Mouse (Mus musculus): ENCODE measurements at regions not wholly inside any gene's neighbourhood (a gene's known extent, or its start where the extent isn't known, plus 50 kb on each side); places are given as distances from the start of the nearest gene placed in this dataset.

- no peak overlapping the region for H3K4me2 ChIP-seq (ENCODE audit: low read depth)
- H3K27me3 ChIP-seq (ENCODE audit: control insufficient read depth, insufficient read depth, low read length) = no peaks in the 10 kb centered on the region
- no peaks in the 10 kb centered on the region for H3K36me3 ChIP-seq (ENCODE audit: control insufficient read depth, insufficient read depth, low read length)
- no peaks in the 10 kb centered on the region for H3K4me1 ChIP-seq (ENCODE audit: control insufficient read depth, insufficient read depth, low read length)
- DNase-seq (ENCODE audit: low spot score) (no peak), ATAC-seq (ENCODE audit: insufficient read depth, low FRiP score, low TSS enrichment) (no peak)
- no peak overlapping the region for H3K4me3 ChIP-seq (ENCODE audit: low read depth, low read length)
- H3K9ac ChIP-seq (ENCODE audit: low read length) = no peak overlapping the region
- H3K27ac ChIP-seq (ENCODE audit: low read depth, low read length) = no peak overlapping the region
- H3K9me3 ChIP-seq (ENCODE audit: control insufficient read depth, low read length) = no peaks in the 10 kb centered on the region
- 88% methylated on average over 3 of the region's 3 CpGs for WGBS
These were observed 55.6 kb upstream of the Fam180a start for GRCm38 (mm10) chr6:35381536-35381935.

GRCm38 (mm10) chr6:35380721-35381466 lies 55.0 kb upstream of the Fam180a start:
- ATAC-seq (ENCODE audit: insufficient read depth, low FRiP score, low TSS enrichment) = peak; percentile 39; the same call in 1 of the 2 replicates
- Histone ChIP-seq H3K4me3 (ENCODE audit: low read depth, low read length) (no peak overlapping the region), H3K27ac (ENCODE audit: low read depth, low read length) (no peak overlapping the region), H3K27me3 (ENCODE audit: control insufficient read depth, insufficient read depth, low read length) (no peaks in the 10 kb centered on the region), H3K9ac (ENCODE audit: low read length) (no peak overlapping the region), H3K36me3 (ENCODE audit: control insufficient read depth, insufficient read depth, low read length) (no peaks in the 10 kb centered on the region), H3K4me2 (ENCODE audit: low read depth) (peak overlapping the region; percentile 30), H3K9me3 (ENCODE audit: control insufficient read depth, low read length) (no peaks in the 10 kb centered on the region), H3K4me1 (ENCODE audit: control insufficient read depth, insufficient read depth, low read length) (no peaks in the 10 kb centered on the region)
- DNase-seq (ENCODE audit: low spot score) = peak; percentile 65
- WGBS = 20% methylated on average over 11 of the region's 11 CpGs

- Histone ChIP-seq H3K9ac (ENCODE audit: low read length) (no peak overlapping the region), H3K9me3 (ENCODE audit: control insufficient read depth, low read length) (no peaks in the 10 kb centered on the region), H3K36me3 (ENCODE audit: control insufficient read depth, insufficient read depth, low read length) (no peaks in the 10 kb centered on the region), H3K4me2 (ENCODE audit: low read depth) (0 out of 2 replicates have a peak overlapping the region, but pooled peaks have one; percentile 14), H3K4me3 (ENCODE audit: low read depth, low read length) (no peak overlapping the region), H3K27me3 (ENCODE audit: control insufficient read depth, insufficient read depth, low read length) (no peaks in the 10 kb centered on the region), H3K4me1 (ENCODE audit: control insufficient read depth, insufficient read depth, low read length) (no peaks in the 10 kb centered on the region), H3K27ac (ENCODE audit: low read depth, low read length) (no peak overlapping the region)
- DNase-seq (ENCODE audit: low spot score) = peak; percentile 82
- peak; percentile 46 for ATAC-seq (ENCODE audit: insufficient read depth, low FRiP score, low TSS enrichment)
- 14% methylated on average over 8 of the region's 8 CpGs for WGBS
These were observed 53.9 kb upstream of the Fam180a start for GRCm38 (mm10) chr6:35379890-35380289.

GRCm38 (mm10) chr6:35378851-35379250 lies 52.9 kb upstream of the Fam180a start:
- no peak for ATAC-seq (ENCODE audit: insufficient read depth, low FRiP score, low TSS enrichment)
- Histone ChIP-seq H3K4me3 (ENCODE audit: low read depth, low read length) (no peak overlapping the region), H3K36me3 (ENCODE audit: control insufficient read depth, insufficient read depth, low read length) (no peaks in the 10 kb centered on the region), H3K9ac (ENCODE audit: low read length) (no peak overlapping the region), H3K9me3 (ENCODE audit: control insufficient read depth, low read length) (no peaks in the 10 kb centered on the region), H3K4me2 (ENCODE audit: low read depth) (no peak overlapping the region), H3K27me3 (ENCODE audit: control insufficient read depth, insufficient read depth, low read length) (no peaks in the 10 kb centered on the region), H3K4me1 (ENCODE audit: control insufficient read depth, insufficient read depth, low read length) (no peaks in the 10 kb centered on the region), H3K27ac (ENCODE audit: low read depth, low read length) (no peak overlapping the region)
- WGBS = 91% methylated on average over 6 of the region's 6 CpGs
- no peak for DNase-seq (ENCODE audit: low spot score)

GRCm38 (mm10) chr6:35377535-35377934 lies 51.6 kb upstream of the Fam180a start:
- DNase-seq (ENCODE audit: low spot score) (no peak), ATAC-seq (ENCODE audit: insufficient read depth, low FRiP score, low TSS enrichment) (no peak)
- H3K4me3 ChIP-seq (ENCODE audit: low read depth, low read length) = no peak overlapping the region
- H3K36me3 ChIP-seq (ENCODE audit: control insufficient read depth, insufficient read depth, low read length) = no peaks in the 10 kb centered on the region
- no peaks in the 10 kb centered on the region for H3K27me3 ChIP-seq (ENCODE audit: control insufficient read depth, insufficient read depth, low read length)
- no peak overlapping the region for H3K9ac ChIP-seq (ENCODE audit: low read length)
- 94% methylated on average over 3 of the region's 3 CpGs for WGBS
- no peaks in the 10 kb centered on the region for H3K4me1 ChIP-seq (ENCODE audit: control insufficient read depth, insufficient read depth, low read length)
- no peaks in the 10 kb centered on the region for H3K9me3 ChIP-seq (ENCODE audit: control insufficient read depth, low read length)
- no peak overlapping the region for H3K27ac ChIP-seq (ENCODE audit: low read depth, low read length)
- no peak overlapping the region for H3K4me2 ChIP-seq (ENCODE audit: low read depth)

- 84% methylated on average over 9 of the region's 9 CpGs for WGBS
- H3K4me2 ChIP-seq (ENCODE audit: low read depth) = no peak overlapping the region
- no peaks in the 10 kb centered on the region for H3K36me3 ChIP-seq (ENCODE audit: control insufficient read depth, insufficient read depth, low read length)
- no peak overlapping the region for H3K9ac ChIP-seq (ENCODE audit: low read length)
- H3K27ac ChIP-seq (ENCODE audit: low read depth, low read length) = no peak overlapping the region
- no peaks in the 10 kb centered on the region for H3K4me1 ChIP-seq (ENCODE audit: control insufficient read depth, insufficient read depth, low read length)
- DNase-seq (ENCODE audit: low spot score) = no peak
- no peaks in the 10 kb centered on the region for H3K27me3 ChIP-seq (ENCODE audit: control insufficient read depth, insufficient read depth, low read length)
- ATAC-seq (ENCODE audit: insufficient read depth, low FRiP score, low TSS enrichment) = no peak
- H3K4me3 ChIP-seq (ENCODE audit: low read depth, low read length) = no peak overlapping the region
- no peaks in the 10 kb centered on the region for H3K9me3 ChIP-seq (ENCODE audit: control insufficient read depth, low read length)
These were observed 50.6 kb upstream of the Fam180a start for GRCm38 (mm10) chr6:35376526-35376925.
